Mouse (Mus musculus) midbrain, embryonic 12.5 days (tissue): Measurements from ENCODE around the gene Obp2b. TPM values are rescaled to one million over a fixed set of nuclear protein-coding genes. Genes with fewer than 3 reads are reported as not detected.
"Not testable (repeated sequence)": the region's sequence is repeated elsewhere in the genome, so short reads cannot be mapped to it uniquely, and the experiment has no call there.

Experiments used
- ATAC-seq: fragments of 200-750 bp; cut with Nextera tagmentation; 2 replicates; pipeline ENCODE4 v1.8.0; 2017; ENCODE audit warnings: low read depth, moderate TSS enrichment, moderate library complexity; ENCODE audit not compliant: low FRiP score
- H3K27ac ChIP-seq: fragments of 300-500 bp; sonication (generic); replicated peaks from 2 replicates; pipeline ENCODE4 v1.5.1; 2016; ENCODE audit warnings: mild to moderate bottlenecking
- H3K27me3 ChIP-seq: fragments of 300-500 bp; sonication (generic); 2 replicates; pipeline ENCODE4 v1.6.1; 2016; ENCODE audit warnings: mild to moderate bottlenecking
- H3K36me3 ChIP-seq: fragments of 300-500 bp; sonication (generic); 2 replicates; pipeline ENCODE4 v1.6.1; 2016
- H3K4me1 ChIP-seq: fragments of 300-500 bp; sonication (generic); 2 replicates; pipeline ENCODE4 v1.6.1; 2016
- H3K4me2 ChIP-seq: fragments of 300-500 bp; sonication (generic); replicated peaks from 2 replicates; pipeline ENCODE4 v1.6.1; 2016; ENCODE audit warnings: mild to moderate bottlenecking, moderate library complexity
- H3K4me3 ChIP-seq: fragments of 300-500 bp; sonication (generic); 2 replicates; pipeline ENCODE4 v1.5.1; 2016; ENCODE audit warnings: mild to moderate bottlenecking
- H3K9ac ChIP-seq: fragments of 300-500 bp; sonication (generic); replicated peaks from 2 replicates; pipeline ENCODE4 v1.6.1; 2016; ENCODE audit warnings: mild to moderate bottlenecking, moderate library complexity
- H3K9me3 ChIP-seq: fragments of 300-500 bp; sonication (generic); 2 replicates; pipeline ENCODE4 v1.6.1; 2016; ENCODE audit warnings: mild to moderate bottlenecking
- WGBS: fragments of 180-500 bp; shearing (Covaris S2); methylation state at CpG from one replicate; pipeline ENCODE4 v1.1.7; 2016; 5-methylcytosine and 5-hydroxymethylcytosine counted together
- polyA plus RNA-seq: library from polyadenylated mRNA; unstranded; fragments of >200 nt; fragmentation: Nextera tagmentation; extraction: Ambion mirVana; gene quantifications from 2 replicates; pipeline ENCODE4 v1.2.1, GENCODE M21; 2016

Gene Obp2b
- not detected in 2 replicates for polyA plus RNA-seq

- not testable (repeated sequence) for H3K36me3 ChIP-seq, ATAC-seq, H3K4me2 ChIP-seq, H3K4me3 ChIP-seq, H3K27ac ChIP-seq, H3K4me1 ChIP-seq, H3K9me3 ChIP-seq, H3K27me3 ChIP-seq, H3K9ac ChIP-seq
- WGBS, result 84% methylated on average over 3 of the region's 3 CpGs
These were observed at the start of gene Obp2b for GRCm38 (mm10) chr2:25736709-25737108. Gene Obp2b, plus strand, starts transcription at chr2:25737009.

GRCm38 (mm10) chr2:25694605-25695004, 42.2 kb upstream of the Obp2b start:
- no peaks in the 10 kb centered on the region for H3K27me3 ChIP-seq
- no peaks in the 10 kb centered on the region for H3K36me3 ChIP-seq
- no peak overlapping the region for H3K4me2 ChIP-seq
- no peak overlapping the region for H3K9ac ChIP-seq
- H3K4me1 ChIP-seq, result no peaks in the 10 kb centered on the region
- H3K4me3 ChIP-seq, result no peak overlapping the region
- no peak overlapping the region for H3K27ac ChIP-seq
- ATAC-seq, result no peak
- no peaks in the 10 kb centered on the region for H3K9me3 ChIP-seq

- 73% methylated on average over 4 of the region's 4 CpGs for WGBS
- no peaks in the 10 kb centered on the region for H3K36me3 ChIP-seq
These were observed 39.9 kb upstream of the Obp2b start for GRCm38 (mm10) chr2:25696951-25697350.

GRCm38 (mm10) chr2:25698696-25699095, 38.1 kb upstream of the Obp2b start:
- H3K27me3 ChIP-seq, result no peaks in the 10 kb centered on the region
- H3K9ac ChIP-seq, result no peak overlapping the region
- WGBS, result 87% methylated on average over 2 of the region's 2 CpGs
- H3K4me3 ChIP-seq, result no peak overlapping the region
- ATAC-seq, result no peak
- H3K4me1 ChIP-seq, result no peaks in the 10 kb centered on the region
- no peak overlapping the region for H3K27ac ChIP-seq
- H3K36me3 ChIP-seq, result no peaks in the 10 kb centered on the region
- no peaks in the 10 kb centered on the region for H3K9me3 ChIP-seq
- H3K4me2 ChIP-seq, result no peak overlapping the region

More at GRCm38 (mm10) chr2:25696951-25697350, 39.9 kb upstream of the Obp2b start:
- Histone ChIP-seq H3K9me3 (no peaks in the 10 kb centered on the region), H3K4me2 (no peak overlapping the region), H3K4me3 (no peak overlapping the region), H3K27ac (no peak overlapping the region), H3K27me3 (no peaks in the 10 kb centered on the region), H3K9ac (no peak overlapping the region), H3K4me1 (no peaks in the 10 kb centered on the region)
- ATAC-seq, result no peak

GRCm38 (mm10) chr2:25699743-25700142, 37.1 kb upstream of the Obp2b start, which contains the start of gene Obp2a:
Gene Obp2a, plus strand, starts transcription at chr2:25700043.
- not testable (repeated sequence) for H3K4me1 ChIP-seq, H3K4me2 ChIP-seq, H3K4me3 ChIP-seq, H3K9ac ChIP-seq, ATAC-seq, H3K27me3 ChIP-seq, H3K36me3 ChIP-seq, H3K9me3 ChIP-seq, H3K27ac ChIP-seq
- 75% methylated on average over 3 of the region's 3 CpGs for WGBS

- H3K27ac ChIP-seq, result no peak overlapping the region
- no peaks in the 10 kb centered on the region for H3K4me1 ChIP-seq
- 90% methylated on average over 5 of the region's 5 CpGs for WGBS
- no peaks in the 10 kb centered on the region for H3K9me3 ChIP-seq
- no peak overlapping the region for H3K4me2 ChIP-seq
- H3K4me3 ChIP-seq, result no peak overlapping the region
- no peaks in the 10 kb centered on the region for H3K36me3 ChIP-seq
- no peak overlapping the region for H3K9ac ChIP-seq
- H3K27me3 ChIP-seq, result no peaks in the 10 kb centered on the region
- no peak for ATAC-seq
These were observed 35.8 kb upstream of the Obp2b start for GRCm38 (mm10) chr2:25701001-25701400.

GRCm38 (mm10) chr2:25703706-25704105, 33.1 kb upstream of the Obp2b start:
- no peaks in the 10 kb centered on the region for H3K27me3 ChIP-seq
- WGBS, result 87% methylated on average over 4 of the region's 4 CpGs

GRCm38 (mm10) chr2:25706643-25707481, 29.9 kb upstream of the Obp2b start, which contains the start of gene Bmyc:
Gene Bmyc, plus strand, starts transcription at chr2:25706739.
- peak within 1 kb of the TSS; percentile 83 for H3K9ac ChIP-seq
- no peaks in the 10 kb centered on the region for H3K27me3 ChIP-seq
- H3K4me3 ChIP-seq, result peak within 1 kb of the TSS; percentile 78
- peak within 1 kb of the TSS; percentile 81 for H3K4me2 ChIP-seq
- ATAC-seq, result peak; percentile 91
- H3K27ac ChIP-seq, result peak within 1 kb of the TSS; percentile 83
- under 1% methylated on average over 78 of the region's 78 CpGs for WGBS
- H3K4me1 ChIP-seq, result peaks cover 10% of the 10 kb centered on the region
- no peaks in the 10 kb centered on the region for H3K36me3 ChIP-seq
- H3K9me3 ChIP-seq, result no peaks in the 10 kb centered on the region

More at GRCm38 (mm10) chr2:25703706-25704105, 33.1 kb upstream of the Obp2b start:
- ATAC-seq, result no peak
- Histone ChIP-seq H3K36me3 (no peaks in the 10 kb centered on the region), H3K4me3 (no peak overlapping the region), H3K9ac (no peak overlapping the region), H3K9me3 (no peaks in the 10 kb centered on the region), H3K4me2 (no peak overlapping the region), H3K27ac (no peak overlapping the region), H3K4me1 (peaks cover 9% of the 10 kb centered on the region)

- H3K9me3 ChIP-seq, result no peaks in the 10 kb centered on the region
- peaks cover 10% of the 10 kb centered on the region for H3K4me1 ChIP-seq
- no peak overlapping the region for H3K27ac ChIP-seq
- H3K4me2 ChIP-seq, result 0 out of 2 replicates have a peak overlapping the region, but pooled peaks have one; percentile 21
- H3K36me3 ChIP-seq, result no peaks in the 10 kb centered on the region
- H3K4me3 ChIP-seq, result no peak overlapping the region
- H3K9ac ChIP-seq, result no peak overlapping the region
- H3K27me3 ChIP-seq, result no peaks in the 10 kb centered on the region
- WGBS, result 80% methylated on average over 2 of the region's 2 CpGs
- ATAC-seq, result no peak
These were observed 28.7 kb upstream of the Obp2b start for GRCm38 (mm10) chr2:25708121-25708520.

GRCm38 (mm10) chr2:25709056-25709455, 27.8 kb upstream of the Obp2b start:
- not testable (repeated sequence) for H3K9me3 ChIP-seq, H3K27ac ChIP-seq, H3K4me2 ChIP-seq, H3K9ac ChIP-seq, H3K4me3 ChIP-seq, H3K27me3 ChIP-seq, ATAC-seq, H3K36me3 ChIP-seq
- WGBS, result 96% methylated on average over 1 of the region's 1 CpGs
- peaks cover 10% of the 10 kb centered on the region for H3K4me1 ChIP-seq

GRCm38 (mm10) chr2:25709791-25710190, 27.0 kb upstream of the Obp2b start:
- WGBS, result 81% methylated on average over 2 of the region's 2 CpGs
- not testable (repeated sequence) for H3K36me3 ChIP-seq, H3K4me3 ChIP-seq, ATAC-seq, H3K4me2 ChIP-seq, H3K27ac ChIP-seq, H3K9me3 ChIP-seq, H3K9ac ChIP-seq, H3K27me3 ChIP-seq
- H3K4me1 ChIP-seq, result peaks cover 10% of the 10 kb centered on the region

GRCm38 (mm10) chr2:25711641-25712040, 25.2 kb upstream of the Obp2b start:
- H3K36me3 ChIP-seq, H3K4me3 ChIP-seq, H3K9ac ChIP-seq, H3K27ac ChIP-seq, ATAC-seq, H3K4me2 ChIP-seq, H3K9me3 ChIP-seq, H3K27me3 ChIP-seq: not testable (repeated sequence)
- H3K4me1 ChIP-seq, result peaks cover 10% of the 10 kb centered on the region
- 36% methylated on average over 3 of the region's 3 CpGs for WGBS
